Mouse (Mus musculus): ENCODE measurements around the gene Apof. TPM values are rescaled to one million over a fixed set of nuclear protein-coding genes. Genes with fewer than 3 reads are reported as not detected.
A peak's percentile ranks its signal among the peaks of the same experiment; 100 is the strongest.

The Apof gene
- polyA plus RNA-seq, 1 experiment from 2014 or later, result 46.6 TPM

DNA sequence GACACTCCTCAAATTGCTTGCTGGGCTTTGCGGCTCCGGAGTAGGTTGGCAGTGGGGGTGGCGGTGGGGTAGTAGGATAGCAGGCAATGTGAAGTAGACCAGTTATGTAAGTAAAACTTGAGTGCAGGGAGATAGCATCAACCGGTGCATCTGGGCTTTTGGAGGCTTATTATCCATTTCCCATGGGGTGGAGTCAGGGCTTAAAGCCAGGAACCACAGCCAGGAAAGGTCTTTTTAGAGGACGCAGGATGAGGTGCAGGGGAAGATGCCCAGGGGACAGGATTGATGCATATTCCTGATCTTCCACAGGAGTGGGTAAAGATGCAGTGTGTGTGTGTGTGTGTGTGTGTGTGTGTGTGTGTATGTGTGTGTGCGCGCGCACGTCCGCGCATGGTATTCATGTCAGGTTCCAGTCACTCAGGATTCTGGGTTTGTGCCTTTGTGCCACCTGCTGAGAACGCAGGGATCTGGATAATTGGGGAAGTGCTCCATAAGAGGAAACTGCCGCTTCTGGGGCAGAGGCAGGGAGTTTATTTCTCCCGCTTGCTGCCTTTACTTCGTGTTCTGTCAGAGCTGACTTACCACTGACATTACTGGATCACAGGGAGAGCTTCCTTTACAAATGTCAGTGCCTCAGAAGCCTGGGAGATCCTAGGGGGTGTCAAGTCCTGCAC is 30.5 kb upstream of the Apof start:
- DNase-seq (no peak), ATAC-seq (ENCODE audit: low read depth) (no peak)
- no peaks in the 10 kb centered on the region for H3K9me3 ChIP-seq (replicated peaks)
- no peak overlapping the region for H3K9ac ChIP-seq
- H3K27me3 ChIP-seq, result no peaks in the 10 kb centered on the region
- peaks cover 58% of the 10 kb centered on the region for H3K4me1 ChIP-seq (replicated peaks)
- H3K4me2 ChIP-seq, result no peak overlapping the region
- WGBS (ENCODE audit: insufficient replicate concordance), result 73% methylated on average over 15 of the region's 15 CpGs
- peaks cover 53% of the 10 kb centered on the region for H3K36me3 ChIP-seq
- H3K4me3 ChIP-seq (replicated peaks), result no peak overlapping the region
- no peak overlapping the region for H3K27ac ChIP-seq

DNA sequence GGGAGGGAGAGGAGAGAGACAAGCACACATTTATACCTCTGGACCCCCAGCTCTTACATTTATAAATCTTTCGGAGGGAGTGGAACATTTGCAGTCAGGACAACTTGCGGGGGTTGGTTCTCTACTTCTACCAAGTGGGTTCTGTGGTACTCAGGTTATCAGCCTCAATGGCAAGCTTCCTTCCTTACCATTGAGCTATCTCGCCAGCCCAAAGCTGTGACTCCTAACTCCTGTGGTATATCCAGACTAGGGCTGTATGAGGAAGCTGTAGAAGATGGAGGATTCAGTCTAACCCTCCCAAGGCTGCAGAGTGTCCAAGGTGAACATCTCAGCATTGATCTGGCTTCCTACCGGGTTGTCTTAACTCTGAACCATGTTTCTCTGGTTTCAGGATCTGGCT is 29.3 kb upstream of the Apof start:
- DNase-seq (no peak), ATAC-seq (ENCODE audit: low read depth) (peak; percentile 13; the same call in 1 of the 2 replicates)
- 67% methylated on average over 4 of the region's 4 CpGs for WGBS (ENCODE audit: insufficient replicate concordance)
- Histone ChIP-seq H3K4me3 (replicated peaks) (no peak overlapping the region), H3K4me1 (replicated peaks) (peaks cover 48% of the 10 kb centered on the region), H3K9ac (no peak overlapping the region), H3K27me3 (no peaks in the 10 kb centered on the region), H3K4me2 (no peak overlapping the region), H3K9me3 (replicated peaks) (no peaks in the 10 kb centered on the region), H3K36me3 (peaks cover 65% of the 10 kb centered on the region), H3K27ac (no peak overlapping the region)

DNA sequence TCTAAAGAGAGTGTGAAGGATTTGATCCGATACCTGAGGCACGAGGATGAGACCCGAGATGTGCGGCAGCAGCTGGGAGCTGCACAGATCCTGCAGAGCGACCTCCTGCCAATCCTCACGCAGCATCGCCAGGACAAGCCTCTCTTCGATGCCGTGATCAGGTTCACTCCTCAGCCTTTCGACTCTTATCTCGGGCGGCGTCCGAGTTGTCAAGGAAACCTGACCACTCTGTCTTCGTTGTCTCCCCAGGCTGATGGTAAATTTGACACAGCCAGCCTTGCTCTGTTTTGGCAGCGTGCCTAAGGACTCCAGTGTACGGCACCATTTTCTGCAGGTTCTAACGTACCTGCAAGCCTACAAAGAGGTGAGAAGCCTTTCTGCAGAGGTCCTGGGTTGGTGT is 28.3 kb upstream of the Apof start:
- no peak overlapping the region for H3K4me2 ChIP-seq
- H3K36me3 ChIP-seq, result peaks cover 69% of the 10 kb centered on the region
- H3K4me1 ChIP-seq (replicated peaks), result peaks cover 43% of the 10 kb centered on the region
- DNase-seq (no peak), ATAC-seq (ENCODE audit: low read depth) (peak; percentile 37; the same call in 1 of the 2 replicates)
- H3K27me3 ChIP-seq, result no peaks in the 10 kb centered on the region
- H3K4me3 ChIP-seq (replicated peaks), result no peak overlapping the region
- H3K9me3 ChIP-seq (replicated peaks), result no peaks in the 10 kb centered on the region
- WGBS (ENCODE audit: insufficient replicate concordance), result 57% methylated on average over 18 of the region's 18 CpGs
- no peak overlapping the region for H3K27ac ChIP-seq
- H3K9ac ChIP-seq, result 0 out of 2 replicates have a peak overlapping the region, but pooled peaks have one; percentile 17

DNA sequence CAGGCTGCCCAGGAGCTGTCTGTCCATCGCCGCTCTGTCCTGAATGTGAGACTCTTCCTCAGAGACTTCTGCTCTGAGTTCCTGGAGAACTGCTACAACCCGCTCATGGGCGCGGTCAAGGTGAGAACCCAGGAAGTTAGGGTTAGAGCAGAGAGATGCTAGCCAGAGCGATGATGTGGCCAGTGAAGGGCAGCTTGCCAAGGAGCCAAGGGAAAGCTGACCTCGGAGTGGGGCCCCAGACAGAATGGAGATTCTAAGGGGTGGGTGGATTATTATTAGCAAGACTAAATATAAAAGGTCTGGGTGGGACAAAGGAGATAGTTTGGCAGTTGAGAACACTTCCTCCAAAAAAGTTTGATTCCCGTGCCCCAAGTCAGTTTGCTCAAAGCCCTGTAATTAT is 25.2 kb upstream of the Apof start:
- no peak for DNase-seq
- H3K9ac ChIP-seq, result no peak overlapping the region

DNA sequence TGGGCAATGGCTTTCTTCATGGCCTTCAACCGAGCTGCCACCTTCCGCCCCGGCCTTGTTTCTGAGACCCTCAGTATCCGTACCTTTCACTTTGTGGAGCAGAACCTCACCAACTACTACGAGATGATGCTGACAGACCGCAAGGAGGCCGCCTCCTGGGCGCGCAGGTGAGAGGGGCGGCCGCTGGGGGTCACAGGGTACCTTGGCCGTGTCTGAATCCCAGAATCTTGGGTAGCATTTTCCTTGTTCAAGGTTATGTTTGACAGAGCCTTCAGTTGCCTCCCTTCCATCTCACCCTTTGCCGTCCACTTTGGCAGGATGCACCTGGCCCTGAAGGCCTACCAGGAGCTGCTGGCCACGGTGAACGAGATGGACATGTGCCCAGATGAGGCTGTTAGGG is 24.4 kb upstream of the Apof start:
- Histone ChIP-seq H3K4me2 (no peak overlapping the region), H3K4me3 (replicated peaks) (no peak overlapping the region), H3K4me1 (replicated peaks) (peaks cover 13% of the 10 kb centered on the region), H3K27ac (no peak overlapping the region), H3K27me3 (no peaks in the 10 kb centered on the region), H3K9me3 (replicated peaks) (no peaks in the 10 kb centered on the region), H3K9ac (no peak overlapping the region), H3K36me3 (peaks cover 100% of the 10 kb centered on the region)
- no peak for DNase-seq
- 94% methylated on average over 15 of the region's 15 CpGs for WGBS (ENCODE audit: insufficient replicate concordance)
- no peak for ATAC-seq (ENCODE audit: low read depth)

More for the DNA sequence above, 25.2 kb upstream of the Apof start:
- no peaks in the 10 kb centered on the region for H3K9me3 ChIP-seq (replicated peaks)
- H3K4me2 ChIP-seq, result no peak overlapping the region
- peaks cover 94% of the 10 kb centered on the region for H3K36me3 ChIP-seq
- 91% methylated on average over 8 of the region's 8 CpGs for WGBS (ENCODE audit: insufficient replicate concordance)
- H3K4me1 ChIP-seq (replicated peaks), result peaks cover 21% of the 10 kb centered on the region
- no peak overlapping the region for H3K4me3 ChIP-seq (replicated peaks)
- no peak for ATAC-seq (ENCODE audit: low read depth)
- no peak overlapping the region for H3K27ac ChIP-seq
- H3K27me3 ChIP-seq, result no peaks in the 10 kb centered on the region

DNA sequence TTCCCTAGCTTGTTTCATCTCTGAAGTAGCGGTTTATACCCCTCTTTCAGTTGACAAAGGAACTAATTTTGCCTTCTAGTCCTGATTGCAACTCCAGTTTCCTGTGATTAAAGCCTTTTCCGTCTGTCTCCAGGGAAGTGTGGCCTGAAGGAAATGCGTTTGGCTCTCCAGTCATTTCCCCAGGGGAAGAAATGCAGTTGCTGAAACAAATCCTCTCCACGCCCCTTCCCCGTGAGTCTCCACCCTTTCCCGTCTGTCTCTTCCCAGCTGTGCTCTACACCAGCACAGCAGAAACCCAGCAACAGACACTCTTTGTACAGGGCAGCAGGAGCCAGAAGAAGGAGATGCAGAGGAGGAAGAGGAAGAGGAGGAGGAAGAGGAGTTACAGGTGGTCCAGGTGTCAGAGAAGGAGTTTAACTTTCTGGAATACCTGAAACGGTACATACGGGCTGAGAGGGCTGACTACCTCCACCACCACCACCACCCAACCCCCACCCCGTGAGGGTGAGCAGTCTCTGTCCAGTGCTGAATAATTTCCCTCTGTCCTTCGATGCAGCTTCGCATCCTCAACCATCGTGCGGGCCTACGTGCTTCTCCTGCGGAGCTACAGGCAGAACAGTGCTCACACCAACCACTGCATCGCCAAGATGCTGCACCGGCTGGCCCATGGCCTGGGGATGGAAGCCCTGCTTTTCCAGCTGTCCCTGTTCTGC is 21.3 kb upstream of the Apof start:
- no peak for DNase-seq
- WGBS (ENCODE audit: insufficient replicate concordance), result 86% methylated on average over 17 of the region's 17 CpGs
- H3K4me3 ChIP-seq (replicated peaks), result no peak overlapping the region
- H3K36me3 ChIP-seq, result peaks cover 100% of the 10 kb centered on the region
- H3K9me3 ChIP-seq (replicated peaks), result no peaks in the 10 kb centered on the region
- H3K4me1 ChIP-seq (replicated peaks), result no peaks in the 10 kb centered on the region
- no peak overlapping the region for H3K9ac ChIP-seq
- no peak for ATAC-seq (ENCODE audit: low read depth)
- no peak overlapping the region for H3K4me2 ChIP-seq
- no peak overlapping the region for H3K27ac ChIP-seq
- no peaks in the 10 kb centered on the region for H3K27me3 ChIP-seq

DNA sequence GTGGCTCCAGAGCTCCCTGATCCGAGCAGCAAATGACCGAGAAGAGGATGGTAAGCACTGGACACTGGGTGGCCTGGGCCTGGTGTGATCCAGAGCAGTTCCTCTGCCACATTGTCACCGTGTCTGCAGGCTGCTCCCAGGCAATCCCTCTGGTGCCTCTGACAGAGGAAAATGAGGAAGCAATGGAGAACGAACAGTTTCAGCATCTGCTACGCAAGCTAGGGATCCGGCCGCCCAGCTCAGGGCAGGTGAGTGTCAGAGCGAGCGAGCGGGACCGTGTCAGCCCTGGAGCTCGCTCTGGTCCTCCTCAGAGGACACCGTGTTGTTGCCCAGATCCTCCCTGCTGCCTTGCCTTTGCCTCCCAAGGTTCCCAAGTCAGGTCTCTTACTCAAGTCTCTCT is 17.9 kb upstream of the Apof start:
- Histone ChIP-seq H3K4me1 (replicated peaks) (no peaks in the 10 kb centered on the region), H3K4me2 (no peak overlapping the region), H3K27ac (no peak overlapping the region), H3K4me3 (replicated peaks) (no peak overlapping the region), H3K27me3 (no peaks in the 10 kb centered on the region), H3K36me3 (peaks cover 74% of the 10 kb centered on the region), H3K9me3 (replicated peaks) (no peaks in the 10 kb centered on the region), H3K9ac (no peak overlapping the region)
- 83% methylated on average over 13 of the region's 13 CpGs for WGBS (ENCODE audit: insufficient replicate concordance)
- ATAC-seq (ENCODE audit: low read depth) (no peak), DNase-seq (no peak)

DNA sequence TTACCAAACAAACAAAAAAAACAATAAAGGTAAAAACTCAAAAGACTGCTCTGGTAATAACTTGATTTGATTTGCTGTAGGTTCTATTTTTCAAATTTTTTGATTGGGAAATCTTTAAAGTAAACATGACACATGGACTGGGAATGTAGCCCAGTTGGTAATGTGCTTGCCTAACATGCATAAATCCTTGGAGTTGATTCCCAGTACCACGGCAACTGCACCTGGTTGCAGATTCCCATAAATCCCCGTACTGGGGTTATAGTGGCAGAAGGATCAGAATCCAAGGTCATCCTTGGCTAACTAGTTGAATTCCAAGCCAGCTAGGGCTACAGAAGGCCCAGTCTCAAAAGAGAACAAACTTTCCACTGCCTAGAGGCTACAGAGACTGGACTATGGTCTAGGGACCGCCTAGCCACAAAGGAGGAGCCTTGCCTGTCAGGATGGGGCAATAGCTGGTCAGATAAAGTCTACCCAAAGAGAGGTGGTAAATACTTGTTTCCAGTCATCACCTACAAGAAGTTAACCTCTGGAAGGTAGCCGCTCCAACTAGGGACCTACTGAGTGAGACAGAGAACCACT is 14.7 kb upstream of the Apof start, which contains the start of gene Apon:
Apon (plus strand) TSS at position 420 of the 579 bp plus-strand sequence.
- peak within 1 kb of the TSS; percentile 51; the same call in 1 of the 2 replicates for H3K27ac ChIP-seq
- H3K9ac ChIP-seq, result no peak within 1 kb of the TSS
- H3K27me3 ChIP-seq, result no peaks in the 10 kb centered on the region
- 80% methylated on average over 4 of the region's 4 CpGs for WGBS (ENCODE audit: insufficient replicate concordance)
- no peak for DNase-seq
- no peaks in the 10 kb centered on the region; the same call in 1 of the 2 replicates for H3K4me1 ChIP-seq (replicated peaks)
- H3K36me3 ChIP-seq, result peaks cover 42% of the 10 kb centered on the region
- H3K4me2 ChIP-seq, result no peak within 1 kb of the TSS
- no peak within 1 kb of the TSS for H3K4me3 ChIP-seq (replicated peaks)
- H3K9me3 ChIP-seq (replicated peaks), result no peaks in the 10 kb centered on the region
- ATAC-seq (ENCODE audit: low read depth), result no peak

DNA sequence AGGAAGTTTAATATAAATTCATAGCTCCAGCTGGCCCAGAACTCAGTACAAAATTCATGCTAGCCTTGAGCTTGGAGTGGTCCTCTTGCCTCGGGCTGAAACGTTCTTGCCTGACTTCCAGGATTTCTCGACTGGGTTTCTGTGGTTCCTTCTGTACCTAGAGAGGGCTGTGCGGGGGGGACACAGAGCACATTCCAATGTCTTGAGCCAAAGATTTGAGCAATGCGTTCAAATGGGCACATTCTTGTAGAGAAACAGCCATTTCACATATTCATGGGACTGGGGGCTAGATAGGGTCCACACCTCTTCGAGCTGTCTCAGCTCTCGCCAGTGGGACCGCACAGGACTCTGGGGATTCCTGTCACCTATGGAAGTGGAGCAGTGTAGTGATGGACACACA is 12.5 kb upstream of the Apof start:
- Histone ChIP-seq H3K4me2 (no peak overlapping the region), H3K9me3 (replicated peaks) (no peaks in the 10 kb centered on the region), H3K4me1 (replicated peaks) (peaks cover 4% of the 10 kb centered on the region; the same call in 1 of the 2 replicates), H3K27ac (no peak overlapping the region), H3K4me3 (replicated peaks) (no peak overlapping the region), H3K27me3 (no peaks in the 10 kb centered on the region), H3K9ac (no peak overlapping the region), H3K36me3 (peaks cover 20% of the 10 kb centered on the region)
- WGBS (ENCODE audit: insufficient replicate concordance), result 69% methylated on average over 8 of the region's 8 CpGs
- no peak for DNase-seq
- ATAC-seq (ENCODE audit: low read depth), result no peak

DNA sequence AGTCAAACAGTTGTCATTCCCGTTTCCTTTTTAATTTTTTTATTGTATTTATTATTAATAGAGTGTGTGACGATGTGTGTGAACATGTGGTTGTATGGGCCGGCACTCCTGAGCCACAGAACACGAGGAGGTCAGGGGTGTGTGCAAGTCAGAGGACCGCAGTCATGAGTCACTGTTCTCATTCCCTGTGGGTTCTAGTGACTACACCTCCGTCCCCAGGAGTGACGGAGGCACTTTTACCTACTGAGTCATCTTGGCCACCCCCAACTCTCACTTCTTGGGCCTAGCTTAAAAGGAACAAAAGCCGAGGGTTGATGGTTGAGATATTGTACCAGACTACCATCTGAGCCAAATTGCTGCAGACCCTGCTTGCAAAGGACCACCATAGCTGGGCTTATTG is 12.1 kb upstream of the Apof start:
- H3K4me2 ChIP-seq, result no peak overlapping the region
- no peak overlapping the region for H3K9ac ChIP-seq
- peaks cover 16% of the 10 kb centered on the region for H3K36me3 ChIP-seq
- ATAC-seq (ENCODE audit: low read depth) (no peak), DNase-seq (no peak)
- H3K4me3 ChIP-seq (replicated peaks), result no peak overlapping the region
- H3K9me3 ChIP-seq (replicated peaks), result no peaks in the 10 kb centered on the region
- 80% methylated on average over 8 of the region's 8 CpGs for WGBS (ENCODE audit: insufficient replicate concordance)
- no peaks in the 10 kb centered on the region for H3K27me3 ChIP-seq
- H3K4me1 ChIP-seq (replicated peaks), result peaks cover 4% of the 10 kb centered on the region; the same call in 1 of the 2 replicates
- H3K27ac ChIP-seq, result no peak overlapping the region

DNA sequence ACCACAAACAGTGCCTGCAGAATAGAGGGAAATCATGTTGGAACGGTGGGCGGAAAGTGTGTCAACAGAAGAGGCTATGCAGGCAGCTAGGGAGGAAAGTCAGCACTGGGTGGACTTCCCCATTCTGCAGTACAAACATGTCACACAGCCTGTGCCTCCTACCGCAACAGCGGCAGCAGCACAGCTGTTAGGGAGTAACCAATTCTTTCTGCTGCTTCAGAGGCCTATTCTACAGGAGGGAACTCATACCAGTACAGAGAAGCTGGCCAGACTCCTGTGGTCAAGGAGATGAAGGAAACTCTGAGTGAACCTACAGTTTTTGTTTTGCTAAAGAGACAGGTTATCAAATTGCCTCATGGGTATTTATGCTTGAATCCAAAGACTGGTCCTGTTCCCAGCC is 9.5 kb upstream of the Apof start:
- H3K9ac ChIP-seq, result no peak overlapping the region
- H3K36me3 ChIP-seq, result no peaks in the 10 kb centered on the region
- H3K4me1 ChIP-seq (replicated peaks), result peaks cover 4% of the 10 kb centered on the region; the same call in 1 of the 2 replicates
- no peak overlapping the region for H3K4me2 ChIP-seq
- peak overlapping the region; percentile 6; the same call in 1 of the 2 replicates for H3K27ac ChIP-seq
- peak; percentile 52; the same call in 1 of the 2 replicates for ATAC-seq (ENCODE audit: low read depth)
- H3K9me3 ChIP-seq (replicated peaks), result no peaks in the 10 kb centered on the region
- 28% methylated on average over 4 of the region's 4 CpGs for WGBS (ENCODE audit: insufficient replicate concordance)
- no peak for DNase-seq
- H3K4me3 ChIP-seq (replicated peaks), result no peak overlapping the region
- H3K27me3 ChIP-seq, result no peaks in the 10 kb centered on the region
